Mouse (Mus musculus) CH12.LX (cell line): ENCODE measurements at regions not wholly inside any gene's neighbourhood (a gene's known extent, or its start where the extent isn't known, plus 50 kb on each side); places are given as distances from the start of the nearest gene placed in this dataset.

ENCODE experiments used
- CHD2 ChIP-seq: IDR thresholded peaks from 2 replicates; pipeline ENCODE4 v1.6.1; 2011; ENCODE audit warnings: low read length, improper control_type of control experiment
- CTCF ChIP-seq, 2 experiments: IDR thresholded peaks in 1 of 2; conservative IDR thresholded peaks in 1 of 2; 2 replicates each; pipeline ENCODE4 v1.5.1; 2011 to 2012; ENCODE audit warnings: low read depth in 2 of 2, low read length in 2 of 2, improper control_type of control experiment in 1 of 2, inconsistent platforms in 1 of 2, mild to moderate bottlenecking in 1 of 2, moderate library complexity in 1 of 2
- EP300 ChIP-seq: IDR thresholded peaks from 2 replicates; pipeline ENCODE4 v1.6.1; 2011; ENCODE audit warnings: low read length, improper control_type of control experiment
- TBP ChIP-seq: conservative IDR thresholded peaks from 2 replicates; pipeline ENCODE4 v1.6.1; 2011; ENCODE audit warnings: low read depth, low read length, improper control_type of control experiment
- TCF12 ChIP-seq: IDR thresholded peaks from 2 replicates; pipeline ENCODE4 v1.6.1; 2014; ENCODE audit warnings: low read depth, mild to moderate bottlenecking, inconsistent platforms, low read length, improper control_type of control experiment

GRCm38 (mm10) chr1:184260722-184261384, 226.8 kb upstream of the 1700056E22Rik start:
- TF ChIP-seq CTCF (conservative IDR thresholded peaks at IDR 0.05 in 1 of 2, IDR thresholded peaks at IDR 0.05 in 1 of 2; ENCODE audit: low read depth in 2 of 2, low read length in 2 of 2) (no peak), EP300 (peak; percentile 92), CHD2 (peak; percentile 76), TBP (0 out of 2 replicates have a peak, but pooled peaks have one; percentile 31), TCF12 (peak; percentile 80)
